ENCODE assay signal across 8 mouse cellular contexts in genomic region chr4:134081730-134082386, GRCm38 (mm10). TPM values are rescaled to one million over a fixed set of nuclear protein-coding genes. Genes with fewer than 3 reads are reported as not detected.
DNase-seq lines count a peak whose midpoint lies in the region; ATAC-seq and TF ChIP-seq lines count a peak whose summit lies in the region.

No protein-coding gene starts in this region.

- no peak overlapping the region for H3K27ac ChIP-seq in heart, embryonic 15.5 days
- no peak overlapping the region for H3K27ac ChIP-seq in liver, embryonic 15.5 days (replicated peaks)
- no peak overlapping the region for H3K27ac ChIP-seq in neural tube, embryonic 13.5 days (replicated peaks)
- 0 out of 2 replicates have a peak overlapping the region, but pooled peaks have one; percentile 24 for H3K27ac ChIP-seq in stomach, postnatal 0 days (replicated peaks)

- no peaks in the 10 kb centered on the region for H3K36me3 ChIP-seq in heart, embryonic 15.5 days
- no peaks in the 10 kb centered on the region for H3K36me3 ChIP-seq in liver, embryonic 15.5 days (replicated peaks)
- H3K36me3 ChIP-seq in neural tube, embryonic 13.5 days, result no peaks in the 10 kb centered on the region
- no peaks in the 10 kb centered on the region for H3K36me3 ChIP-seq in stomach, postnatal 0 days (ENCODE audit: control insufficient read depth, insufficient read depth, low read length)

- DNase-seq in 416B (ENCODE audit: low read depth), result peak; percentile 99
- DNase-seq in adrenal gland, adult 8-10 months, result peak; percentile 38
- DNase-seq in embryo, embryonic 9.5 days (ENCODE audit: extremely low spot score), result peak; percentile 88
- DNase-seq in kidney, postnatal 14 days, result peak; percentile 88
- DNase-seq in stomach, postnatal 0 days (ENCODE audit: low spot score), result peak; percentile 97

- peak overlapping the region; percentile 81 for H3K4me2 ChIP-seq in heart, embryonic 15.5 days
- H3K4me2 ChIP-seq in liver, embryonic 15.5 days, result peak overlapping the region; percentile 71
- H3K4me2 ChIP-seq in neural tube, embryonic 13.5 days, result peak overlapping the region; percentile 70
- peak overlapping the region; percentile 55 for H3K4me2 ChIP-seq in stomach, postnatal 0 days (replicated peaks; ENCODE audit: low read depth)

- no peaks in the 10 kb centered on the region for H3K9me3 ChIP-seq in heart, embryonic 15.5 days (replicated peaks)
- no peaks in the 10 kb centered on the region for H3K9me3 ChIP-seq in liver, embryonic 15.5 days (replicated peaks)
- H3K9me3 ChIP-seq in neural tube, embryonic 13.5 days, result no peaks in the 10 kb centered on the region; the same call in 1 of the 2 replicates
- no peaks in the 10 kb centered on the region for H3K9me3 ChIP-seq in stomach, postnatal 0 days (ENCODE audit: control insufficient read depth, low read length)

- under 1% methylated on average over 41 of the region's 41 CpGs for WGBS in heart, embryonic 15.5 days
- under 1% methylated on average over 41 of the region's 41 CpGs for WGBS in liver, embryonic 15.5 days (ENCODE audit: insufficient replicate concordance)
- WGBS in neural tube, embryonic 13.5 days, result under 1% methylated on average over 41 of the region's 41 CpGs
- under 1% methylated on average over 41 of the region's 41 CpGs for WGBS in stomach, postnatal 0 days

- no peak overlapping the region for H3K9ac ChIP-seq in heart, embryonic 15.5 days
- no peak overlapping the region for H3K9ac ChIP-seq in liver, embryonic 15.5 days
- H3K9ac ChIP-seq in neural tube, embryonic 13.5 days, result peak overlapping the region; percentile 45
- no peak overlapping the region for H3K9ac ChIP-seq in stomach, postnatal 0 days (ENCODE audit: low read length)

- no peak for TF ChIP-seq EP300 in stomach, postnatal 0 days (optimal IDR thresholded peaks at IDR 0.05)

- no peak for TF ChIP-seq CTCF in stomach, postnatal 0 days (IDR thresholded peaks at IDR 0.05; ENCODE audit: low read depth)

- ATAC-seq in heart, embryonic 15.5 days (replicated peaks; ENCODE audit: insufficient number of reproducible peaks, insufficient read depth, low FRiP score, low read depth), result peak; percentile 73
- ATAC-seq in liver, embryonic 15.5 days (ENCODE audit: insufficient read depth), result peak; percentile 87
- ATAC-seq in neural tube, embryonic 13.5 days (ENCODE audit: low read depth), result peak; percentile 80
- peak; percentile 96 for ATAC-seq in stomach, postnatal 0 days (ENCODE audit: low FRiP score, low TSS enrichment)

- H3K4me1 ChIP-seq in heart, embryonic 15.5 days (replicated peaks), result peaks cover 13% of the 10 kb centered on the region
- H3K4me1 ChIP-seq in liver, embryonic 15.5 days (replicated peaks), result peaks cover 16% of the 10 kb centered on the region
- H3K4me1 ChIP-seq in neural tube, embryonic 13.5 days (replicated peaks), result peaks cover 10% of the 10 kb centered on the region
- H3K4me1 ChIP-seq in stomach, postnatal 0 days (replicated peaks; ENCODE audit: control insufficient read depth, insufficient read depth), result no peaks in the 10 kb centered on the region

- H3K27me3 ChIP-seq in heart, embryonic 15.5 days, result peaks cover 34% of the 10 kb centered on the region
- peaks cover 33% of the 10 kb centered on the region for H3K27me3 ChIP-seq in liver, embryonic 15.5 days
- H3K27me3 ChIP-seq in neural tube, embryonic 13.5 days, result peaks cover 31% of the 10 kb centered on the region
- H3K27me3 ChIP-seq in stomach, postnatal 0 days (ENCODE audit: control insufficient read depth, insufficient read depth, low read length), result no peaks in the 10 kb centered on the region

- peak overlapping the region; percentile 50 for H3K4me3 ChIP-seq in heart, embryonic 15.5 days
- H3K4me3 ChIP-seq in liver, embryonic 15.5 days (replicated peaks), result peak overlapping the region; percentile 50
- H3K4me3 ChIP-seq in neural tube, embryonic 13.5 days, result peak overlapping the region; percentile 43
- H3K4me3 ChIP-seq in stomach, postnatal 0 days (ENCODE audit: low read depth, low read length), result peak overlapping the region; percentile 20; the same call in 1 of the 2 replicates

RNA-seq across cellular contexts. Expression of gene Cd52, which starts 13.0 kb away (rescaled TPM):
- total RNA-seq in adrenal gland, adult 8-10 months (2022), result 10 to 100 TPM; 13.4 to 23.4 (median 19.6) TPM
- 11.6 and 23.8 TPM in 2 replicates for polyA plus RNA-seq in heart, embryonic 15.5 days (2015; fragmentation: Nextera tagmentation; extraction: Ambion mirVana)
- polyA plus RNA-seq in liver, embryonic 15.5 days (2015; fragmentation: Nextera tagmentation; extraction: Ambion mirVana), result 47.4 and 51.5 TPM in 2 replicates
- polyA plus RNA-seq in neural tube, embryonic 13.5 days (2015; fragmentation: Nextera tagmentation; extraction: Ambion mirVana), result 3.1 and 5.1 TPM in 2 replicates
- polyA plus RNA-seq in stomach, postnatal 0 days (2015; fragmentation: Nextera tagmentation; extraction: Ambion mirVana), result 18.0 and 20.3 TPM in 2 replicates

RNA-seq across cellular contexts. Expression of gene Ubxn11, which starts 20.5 kb away (rescaled TPM):
- 10 to 100 TPM in 2 of 4 experiments, 1 to 10 TPM in 2; 6.0 to 21.7 (median 13.2) TPM for total RNA-seq in adrenal gland, adult 8-10 months (2022)
- polyA plus RNA-seq in heart, embryonic 15.5 days (2015; fragmentation: Nextera tagmentation; extraction: Ambion mirVana), result 1.8 and 3.9 TPM in 2 replicates
- 1.8 and 2.1 TPM in 2 replicates for polyA plus RNA-seq in liver, embryonic 15.5 days (2015; fragmentation: Nextera tagmentation; extraction: Ambion mirVana)
- polyA plus RNA-seq in neural tube, embryonic 13.5 days (2015; fragmentation: Nextera tagmentation; extraction: Ambion mirVana), result 10.3 and 10.4 TPM in 2 replicates
- 1.3 TPM in 2 replicates for polyA plus RNA-seq in stomach, postnatal 0 days (2015; fragmentation: Nextera tagmentation; extraction: Ambion mirVana)

RNA-seq across cellular contexts. Expression of gene Crybg2, which starts 21.2 kb away (rescaled TPM):
- total RNA-seq in adrenal gland, adult 8-10 months (2022), result not detected
- polyA plus RNA-seq in heart, embryonic 15.5 days (2015; fragmentation: Nextera tagmentation; extraction: Ambion mirVana), result 0.30 and 0.61 TPM in 2 replicates
- 0.59 TPM in 1 of 2 replicates, not detected in the other for polyA plus RNA-seq in liver, embryonic 15.5 days (2015; fragmentation: Nextera tagmentation; extraction: Ambion mirVana)
- polyA plus RNA-seq in neural tube, embryonic 13.5 days (2015; fragmentation: Nextera tagmentation; extraction: Ambion mirVana), result 1.3 and 1.7 TPM in 2 replicates
- polyA plus RNA-seq in stomach, postnatal 0 days (2015; fragmentation: Nextera tagmentation; extraction: Ambion mirVana), result 15.6 and 21.6 TPM in 2 replicates

RNA-seq across cellular contexts. Expression of gene Zfp683, which starts 28.2 kb away (rescaled TPM):
- under 1 TPM in 1 of 4 experiments, not detected in 3; 0.40 TPM for total RNA-seq in adrenal gland, adult 8-10 months (2022)
- polyA plus RNA-seq in heart, embryonic 15.5 days (2015; fragmentation: Nextera tagmentation; extraction: Ambion mirVana), result not detected in 2 replicates
- not detected in 2 replicates for polyA plus RNA-seq in liver, embryonic 15.5 days (2015; fragmentation: Nextera tagmentation; extraction: Ambion mirVana)
- not detected in 2 replicates for polyA plus RNA-seq in neural tube, embryonic 13.5 days (2015; fragmentation: Nextera tagmentation; extraction: Ambion mirVana)
- polyA plus RNA-seq in stomach, postnatal 0 days (2015; fragmentation: Nextera tagmentation; extraction: Ambion mirVana), result not detected in 2 replicates

RNA-seq across cellular contexts. Expression of gene Sh3bgrl3, which starts 46.7 kb away (rescaled TPM):
- total RNA-seq in adrenal gland, adult 8-10 months (2022), result 100 to 1,000 TPM in 2 of 4 experiments, 10 to 100 TPM in 2; 81.0 to 121 (median 98.4) TPM
- polyA plus RNA-seq in heart, embryonic 15.5 days (2015; fragmentation: Nextera tagmentation; extraction: Ambion mirVana), result 174 and 239 TPM in 2 replicates
- 151 and 166 TPM in 2 replicates for polyA plus RNA-seq in liver, embryonic 15.5 days (2015; fragmentation: Nextera tagmentation; extraction: Ambion mirVana)
- 384 and 425 TPM in 2 replicates for polyA plus RNA-seq in neural tube, embryonic 13.5 days (2015; fragmentation: Nextera tagmentation; extraction: Ambion mirVana)
- 522 and 533 TPM in 2 replicates for polyA plus RNA-seq in stomach, postnatal 0 days (2015; fragmentation: Nextera tagmentation; extraction: Ambion mirVana)

Comparison
In these comparisons a context has a peak if more than half of its experiments do, and no peak if none do; other contexts are left out.
1. DNase-seq: peak in every context shown above with its lines; median percentile 99 in 416B; 97 in stomach, postnatal 0 days; 88 in embryo, embryonic 9.5 days; 88 in kidney, postnatal 14 days; 38 in adrenal gland, adult 8-10 months.